Mouse (Mus musculus) splenic B cell, adult 2 months (primary cell): Measurements from ENCODE around the gene Dab1.

Experiments used
- DNase-seq: peaks from one replicate; pipeline ENCODE4 v3.0.0-alpha.2; 2011; ENCODE audit warnings: low read depth, low spot score
- H3K27me3 ChIP-seq: 2 replicates; pipeline ENCODE4 v1.6.1; 2012; ENCODE audit warnings: mild to moderate bottlenecking, low read length, moderate library complexity, mixed read lengths; ENCODE audit not compliant: control insufficient read depth, poor library complexity, insufficient read depth, severe bottlenecking
- H3K36me3 ChIP-seq: 2 replicates; pipeline ENCODE4 v1.6.1; 2012; ENCODE audit warnings: mild to moderate bottlenecking, low read length, moderate library complexity, mixed read lengths; ENCODE audit not compliant: control insufficient read depth, poor library complexity, insufficient read depth, severe bottlenecking

Dab1 gene

DNA sequence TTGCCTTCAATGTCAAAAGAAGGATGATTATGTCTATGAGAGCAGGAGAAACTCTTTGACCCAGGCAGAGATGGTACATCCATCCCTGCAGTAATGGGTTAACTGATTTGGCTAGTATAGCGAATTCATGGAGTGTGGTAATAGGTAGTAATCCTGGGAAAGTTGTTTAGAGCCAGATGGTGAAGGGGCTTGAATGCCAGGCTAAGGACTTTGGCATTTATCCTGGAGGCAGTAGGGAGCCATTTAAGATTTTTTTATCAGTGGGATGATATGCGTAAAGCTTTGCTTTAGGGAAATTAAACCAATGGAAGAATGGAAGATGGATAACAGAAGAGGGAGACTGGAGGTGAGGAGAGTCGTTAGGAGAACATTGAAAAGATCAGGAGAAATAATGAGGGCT lies 669.2 kb downstream of the Dab1 start:
- H3K27me3 ChIP-seq: no peaks in the 10 kb centered on the region
- DNase-seq: no peak
- H3K36me3 ChIP-seq: no peaks in the 10 kb centered on the region

DNA sequence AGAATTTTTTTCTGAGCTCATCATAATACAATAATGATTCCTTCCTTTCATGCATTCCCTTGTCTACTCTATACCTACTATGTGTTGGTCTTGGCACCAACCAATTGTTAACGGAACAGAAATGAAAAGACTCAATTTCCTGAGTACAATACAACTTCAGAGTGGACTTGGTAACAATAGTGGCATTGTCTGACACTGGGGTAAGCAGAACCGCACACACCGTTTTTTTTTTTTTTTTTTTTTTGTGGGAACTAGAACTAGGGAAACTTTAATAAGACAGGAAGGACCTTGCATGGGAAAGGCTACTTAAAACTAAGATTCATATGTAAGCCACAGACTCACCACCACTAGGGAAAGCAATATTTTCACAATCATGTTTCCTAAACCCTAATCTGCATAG lies 682.6 kb downstream of the Dab1 start:
- Histone ChIP-seq H3K27me3 (no peaks in the 10 kb centered on the region), H3K36me3 (no peaks in the 10 kb centered on the region)
- DNase-seq: no peak

DNA sequence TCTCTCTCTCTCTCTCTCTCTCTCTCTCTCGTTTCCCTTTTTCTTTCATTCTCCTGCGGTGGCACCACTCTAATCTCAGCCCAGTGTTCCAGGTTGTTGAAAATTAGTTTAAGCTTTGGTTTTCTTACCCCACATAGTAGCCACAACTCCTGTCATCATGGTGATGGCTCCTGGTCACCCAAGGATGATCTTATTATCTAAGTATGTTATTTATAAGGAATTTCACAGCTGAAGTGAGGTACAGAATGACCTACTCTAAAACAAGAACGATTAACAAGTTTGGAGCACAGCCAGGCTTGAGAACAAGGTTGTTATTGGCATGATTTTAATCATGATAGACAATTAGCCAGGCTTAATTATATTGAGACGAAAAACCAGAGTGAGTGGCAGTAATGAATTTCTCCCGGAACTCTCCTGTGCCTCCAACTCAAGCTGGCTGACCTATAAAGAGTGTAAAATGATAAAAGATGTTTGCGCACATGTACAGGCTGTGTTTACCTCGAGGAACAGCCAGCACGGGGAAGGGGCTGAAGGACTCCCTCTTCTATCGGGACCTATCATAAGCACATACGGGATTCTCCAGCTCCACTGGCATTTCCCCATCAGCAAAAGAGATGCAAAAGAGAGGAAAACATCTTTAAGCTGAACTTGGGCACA lies 684.0 kb downstream of the Dab1 start:
- Histone ChIP-seq H3K27me3 (no peaks in the 10 kb centered on the region), H3K36me3 (no peaks in the 10 kb centered on the region)
- DNase-seq: no peak

DNA sequence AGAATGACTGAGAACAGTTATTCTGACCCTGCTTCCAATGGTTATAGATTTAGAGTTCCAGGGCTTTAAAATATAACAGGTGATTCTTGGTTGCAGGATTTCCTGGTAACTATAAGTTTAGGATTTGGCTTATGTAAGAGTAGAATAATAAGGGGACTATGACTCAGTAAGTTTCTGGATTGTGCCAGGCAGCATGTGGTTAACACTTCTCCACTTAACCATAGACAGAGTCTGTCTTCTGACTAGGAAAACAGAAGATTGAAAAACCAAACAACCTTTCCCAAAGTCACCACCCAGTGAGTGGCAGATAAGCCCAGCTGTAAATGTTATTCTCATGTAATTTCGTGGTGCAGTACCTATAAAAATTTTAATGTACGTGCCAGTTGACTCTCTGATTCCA lies 688.6 kb downstream of the Dab1 start:
- DNase-seq: no peak
- Histone ChIP-seq H3K36me3 (no peaks in the 10 kb centered on the region), H3K27me3 (no peaks in the 10 kb centered on the region)

- H3K36me3 ChIP-seq: no peaks in the 10 kb centered on the region
- no peak for DNase-seq
- no peaks in the 10 kb centered on the region for H3K27me3 ChIP-seq
Observed at GRCm38 (mm10) chr4:104326221-104326620, 707.1 kb downstream of the Dab1 start.

GRCm38 (mm10) chr4:104331896-104332295 lies 712.7 kb downstream of the Dab1 start:
- no peaks in the 10 kb centered on the region for H3K36me3 ChIP-seq
- no peak for DNase-seq
- H3K27me3 ChIP-seq: no peaks in the 10 kb centered on the region

GRCm38 (mm10) chr4:104332399-104332798 lies 713.2 kb downstream of the Dab1 start:
- Histone ChIP-seq H3K36me3 (no peaks in the 10 kb centered on the region), H3K27me3 (no peaks in the 10 kb centered on the region)
- DNase-seq: no peak

- Histone ChIP-seq H3K36me3 (no peaks in the 10 kb centered on the region), H3K27me3 (no peaks in the 10 kb centered on the region)
- DNase-seq: no peak
Observed at GRCm38 (mm10) chr4:104337279-104337678, 718.1 kb downstream of the Dab1 start.

DNA sequence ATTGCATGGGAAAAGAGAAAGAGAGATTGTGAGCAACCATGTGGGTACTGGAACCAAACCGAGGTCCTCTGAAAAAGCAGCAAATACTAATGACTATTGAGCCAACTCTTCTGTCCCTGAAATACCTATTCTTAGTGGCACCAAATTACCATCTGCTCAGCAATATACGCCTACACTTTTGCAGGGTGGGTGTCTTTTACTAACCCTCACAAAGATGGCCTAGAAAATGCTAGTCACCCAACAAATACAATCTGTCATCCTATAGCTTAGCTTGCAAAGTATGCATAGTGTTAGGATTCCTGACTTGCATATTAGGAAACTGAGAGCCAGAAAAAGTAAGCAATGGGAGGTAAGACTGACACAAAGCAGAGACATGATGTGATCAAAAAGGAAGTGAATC lies 719.2 kb downstream of the Dab1 start:
- Histone ChIP-seq H3K36me3 (no peaks in the 10 kb centered on the region), H3K27me3 (no peaks in the 10 kb centered on the region)
- no peak for DNase-seq

DNA sequence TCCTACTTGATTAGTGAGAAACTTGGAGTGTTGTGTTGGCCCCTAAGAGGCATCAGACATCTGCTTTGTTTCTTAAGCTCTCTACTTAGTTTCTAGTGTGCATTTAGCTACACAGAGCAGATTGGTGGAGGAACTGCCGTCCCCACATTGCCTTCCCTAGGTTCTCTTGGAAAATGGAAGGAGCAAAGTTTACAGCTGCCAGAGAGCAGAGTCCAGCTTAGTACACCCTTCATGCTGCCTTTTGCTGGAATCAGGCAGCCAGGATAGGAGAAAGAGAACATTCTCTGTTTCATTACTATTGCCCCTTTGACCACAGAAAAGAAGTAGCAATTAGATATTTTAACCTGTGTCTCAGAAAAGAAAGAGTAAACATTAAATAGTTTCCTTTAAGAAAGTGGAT lies 742.2 kb downstream of the Dab1 start:
- no peak for DNase-seq
- no peaks in the 10 kb centered on the region for H3K27me3 ChIP-seq
- H3K36me3 ChIP-seq: no peaks in the 10 kb centered on the region

DNA sequence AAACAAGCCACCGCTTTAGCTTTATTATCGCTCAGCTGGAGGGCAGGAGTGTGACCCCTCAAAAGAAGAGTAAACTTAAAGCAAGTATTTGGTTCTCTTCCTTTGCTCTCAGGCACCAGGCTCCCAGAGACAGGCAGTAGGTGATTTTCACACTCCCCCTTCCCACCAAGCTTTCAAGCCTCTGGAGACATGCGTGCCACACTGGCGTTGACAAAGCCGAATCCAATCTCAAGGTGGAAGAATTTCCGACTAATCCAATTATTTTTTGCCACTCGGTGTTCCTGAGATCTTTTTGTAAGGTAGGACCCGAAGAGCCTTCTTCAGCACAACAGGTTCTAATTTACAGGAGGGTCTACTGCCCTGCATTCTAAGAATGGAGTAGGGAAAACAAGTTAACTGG lies 747.3 kb downstream of the Dab1 start:
- H3K36me3 ChIP-seq: no peaks in the 10 kb centered on the region
- no peak for DNase-seq
- no peaks in the 10 kb centered on the region; the same call in 1 of the 2 replicates for H3K27me3 ChIP-seq

DNA sequence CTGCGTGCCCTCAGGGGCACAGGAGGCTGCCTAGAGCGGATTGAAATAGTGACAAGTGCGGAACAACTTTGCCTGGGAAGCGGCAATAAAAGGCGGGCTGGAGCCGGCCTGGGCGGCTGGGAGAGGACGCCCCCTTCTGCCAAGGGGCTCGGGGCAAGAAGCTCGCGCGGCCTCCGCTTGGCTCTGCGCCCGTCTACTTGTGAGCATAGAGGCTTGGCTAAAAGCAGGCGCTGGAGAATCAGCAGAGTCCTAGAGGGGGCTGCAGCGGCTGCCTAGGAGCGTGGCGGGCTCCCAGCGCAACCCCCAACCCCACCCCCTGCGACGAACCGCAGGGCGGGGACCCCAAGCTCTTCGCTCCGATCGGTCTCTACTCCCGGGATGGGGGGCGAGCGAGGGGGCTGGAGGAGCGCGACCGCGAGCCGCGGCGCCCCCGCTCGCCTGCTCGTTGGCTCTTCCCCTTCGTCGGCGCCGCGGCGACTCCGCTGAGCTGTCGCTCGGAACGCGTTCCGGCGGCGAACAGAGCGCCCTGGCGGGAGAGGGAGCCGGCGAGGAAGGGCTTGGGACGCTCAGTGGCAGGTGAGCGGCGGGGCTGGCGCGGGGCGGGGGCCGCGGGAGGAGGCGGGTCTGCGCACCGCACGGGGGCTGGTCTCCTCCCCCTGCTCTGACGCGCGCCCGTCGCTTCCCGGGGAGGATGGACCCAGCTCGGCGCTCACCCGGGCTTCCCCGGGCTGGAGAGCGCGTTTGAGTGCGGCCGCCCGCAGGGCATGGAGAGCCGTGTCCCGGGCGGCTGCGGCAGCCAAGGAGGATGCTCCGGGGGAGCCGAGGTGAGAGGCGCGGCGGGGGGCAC lies 748.0 kb downstream of the Dab1 start:
- DNase-seq: no peak
- H3K27me3 ChIP-seq: no peaks in the 10 kb centered on the region; the same call in 1 of the 2 replicates
- no peaks in the 10 kb centered on the region for H3K36me3 ChIP-seq

GRCm38 (mm10) chr4:104367741-104368411 lies 748.7 kb downstream of the Dab1 start:
- DNase-seq: no peak

DNA sequence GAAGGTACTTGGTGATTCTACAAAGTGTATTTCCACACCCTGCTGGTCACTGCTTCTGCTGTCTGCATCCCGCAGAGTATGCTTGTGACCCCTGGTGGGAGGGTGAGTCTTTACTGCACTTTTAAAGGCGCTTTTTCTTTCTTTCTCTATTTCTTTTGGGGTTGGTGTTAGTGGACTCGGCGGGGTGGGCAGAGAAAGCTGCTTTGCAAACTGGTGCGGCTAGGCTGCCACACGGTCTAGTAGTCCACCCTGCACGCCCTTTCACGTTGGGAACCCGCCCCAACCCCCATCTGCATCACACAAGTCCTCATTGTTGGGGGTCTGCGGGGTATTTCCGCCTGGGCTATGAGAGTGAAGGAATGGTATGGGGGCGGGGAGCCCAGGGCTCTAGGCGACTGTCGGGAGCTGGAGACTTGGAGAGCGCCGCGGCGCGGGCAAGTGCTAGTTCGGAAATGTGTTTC lies 749.4 kb downstream of the Dab1 start:
- no peak for DNase-seq
- H3K36me3 ChIP-seq: no peaks in the 10 kb centered on the region
- no peaks in the 10 kb centered on the region; the same call in 1 of the 2 replicates for H3K27me3 ChIP-seq

More at GRCm38 (mm10) chr4:104367741-104368411, 748.7 kb downstream of the Dab1 start:
- Histone ChIP-seq H3K27me3 (no peaks in the 10 kb centered on the region; the same call in 1 of the 2 replicates), H3K36me3 (no peaks in the 10 kb centered on the region)

GRCm38 (mm10) chr4:104369091-104369490 lies 749.9 kb downstream of the Dab1 start:
- Histone ChIP-seq H3K36me3 (no peaks in the 10 kb centered on the region), H3K27me3 (no peaks in the 10 kb centered on the region; the same call in 1 of the 2 replicates)
- no peak for DNase-seq
